Mouse (Mus musculus) lung, postnatal 36 days (tissue): Measurements from ENCODE around the gene Casz1.

Experiments
- DNase-seq: peaks from one replicate; pipeline ENCODE4 v3.0.0; 2022; ENCODE audit warnings: mixed read lengths

The Casz1 gene

DNA sequence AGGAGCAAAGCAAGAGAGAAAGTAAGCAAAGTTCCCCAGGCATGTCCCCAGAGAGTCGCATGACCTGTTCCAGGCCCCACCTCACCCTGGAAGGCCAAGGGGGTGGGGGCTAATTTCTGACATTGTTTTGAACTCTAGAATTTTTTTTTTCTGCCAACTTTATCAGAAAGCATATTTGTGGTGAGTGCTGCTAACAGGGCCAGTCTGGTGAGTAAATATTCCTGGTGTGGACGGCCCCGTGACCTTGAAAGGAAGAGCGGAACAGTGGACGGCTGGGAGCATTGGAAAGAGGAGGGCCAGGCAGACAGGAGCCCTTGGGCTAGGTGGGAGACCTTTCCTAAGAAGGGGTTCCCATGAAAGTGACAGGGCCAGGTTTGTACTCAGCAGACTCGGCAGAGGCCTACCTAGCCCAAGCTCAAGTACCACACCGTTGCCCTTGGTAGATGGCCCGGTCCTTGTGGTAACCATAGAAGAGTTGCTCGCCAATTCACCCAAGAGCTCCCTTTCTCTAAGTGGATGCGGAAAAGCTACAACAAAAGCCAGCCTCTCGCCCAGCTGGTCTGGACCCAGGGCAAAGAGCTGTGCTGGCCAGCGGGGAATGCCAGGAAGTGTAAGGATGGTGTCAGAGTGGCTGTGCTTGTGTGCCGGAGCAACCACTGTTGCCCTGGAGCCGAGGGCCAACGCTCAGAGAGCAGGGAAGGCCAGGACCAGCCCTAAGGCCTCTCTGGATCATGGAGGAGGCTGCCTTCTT lies 104.7 kb downstream of the Casz1 start:
- peak; percentile 77 for DNase-seq

DNA sequence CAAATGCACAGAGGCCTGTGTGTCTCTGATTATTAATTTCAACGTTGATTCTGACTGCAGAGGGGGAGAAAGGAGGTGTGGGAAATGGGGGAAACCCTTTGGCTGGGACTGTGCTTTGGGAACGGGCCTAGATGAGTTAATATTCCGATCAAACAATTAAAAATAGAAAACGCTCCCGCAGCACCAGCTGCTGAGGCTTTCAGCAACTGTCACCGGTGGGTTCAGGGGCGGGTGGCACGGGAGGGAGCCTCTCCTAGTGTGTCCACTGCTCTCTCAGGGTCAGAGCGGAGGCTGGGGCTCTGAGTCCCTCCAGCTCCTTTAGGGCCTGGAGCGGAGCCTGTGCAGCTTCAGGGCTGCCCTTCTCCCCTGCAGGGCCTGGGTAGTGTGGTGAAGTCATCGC lies 105.3 kb downstream of the Casz1 start:
- DNase-seq = no peak

DNA sequence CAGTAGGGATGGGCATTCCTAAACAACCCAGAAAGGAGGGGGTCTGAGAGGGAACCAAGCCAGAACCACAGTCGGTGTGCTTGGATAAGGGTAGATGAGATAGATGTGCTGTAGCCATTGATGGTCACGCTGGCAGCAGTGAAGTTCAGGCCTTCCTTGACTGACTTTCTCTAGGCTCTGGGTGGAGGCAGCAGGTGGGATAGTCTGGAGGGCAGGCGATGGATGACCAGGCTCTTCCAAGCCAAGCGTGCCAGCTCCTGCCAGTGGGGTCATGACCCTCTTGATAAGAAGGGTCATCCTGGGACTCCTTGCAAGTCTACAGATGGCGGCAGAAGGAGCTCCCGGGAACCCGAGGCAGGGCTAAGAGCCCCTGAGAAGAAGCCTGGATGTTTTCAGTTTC lies 107.9 kb downstream of the Casz1 start:
- DNase-seq = no peak

DNA sequence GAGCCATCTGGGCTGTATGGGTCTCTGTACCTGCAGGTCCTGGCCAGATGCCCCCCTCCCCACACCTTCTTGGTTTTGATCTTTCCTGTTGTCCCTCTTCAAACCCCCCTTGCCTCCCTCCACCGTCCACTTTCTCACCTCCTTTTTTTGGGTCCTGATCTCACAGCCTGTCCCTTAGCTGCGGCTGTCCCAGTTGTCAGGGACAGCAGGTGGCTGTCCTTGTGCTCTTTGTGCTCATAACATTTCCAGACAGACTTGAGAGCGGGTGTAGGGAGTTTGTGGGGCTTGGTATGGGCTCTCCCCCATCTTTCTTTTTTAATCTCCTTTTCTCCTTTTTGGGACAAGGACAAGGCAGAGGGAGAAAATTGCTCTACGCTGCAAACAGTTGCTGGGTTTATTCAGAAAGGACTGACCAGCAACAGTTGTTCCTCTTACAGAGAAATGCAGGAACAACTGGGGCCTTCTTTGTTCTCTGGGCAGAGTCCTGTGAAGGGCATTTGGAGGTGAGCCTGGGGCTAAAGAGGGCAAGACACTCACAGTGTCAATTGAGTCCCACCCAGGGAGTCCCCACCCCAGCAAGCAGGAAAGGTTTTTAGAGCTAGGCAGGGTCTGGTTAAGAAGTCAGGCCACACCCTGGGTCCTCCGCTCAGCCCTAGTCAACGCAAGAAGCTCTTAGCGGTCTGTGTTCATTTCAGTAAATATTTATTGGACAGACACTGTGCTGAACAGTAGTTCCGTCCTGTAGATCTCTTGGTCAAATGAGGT lies 108.8 kb downstream of the Casz1 start:
- DNase-seq = peak; percentile 73

DNA sequence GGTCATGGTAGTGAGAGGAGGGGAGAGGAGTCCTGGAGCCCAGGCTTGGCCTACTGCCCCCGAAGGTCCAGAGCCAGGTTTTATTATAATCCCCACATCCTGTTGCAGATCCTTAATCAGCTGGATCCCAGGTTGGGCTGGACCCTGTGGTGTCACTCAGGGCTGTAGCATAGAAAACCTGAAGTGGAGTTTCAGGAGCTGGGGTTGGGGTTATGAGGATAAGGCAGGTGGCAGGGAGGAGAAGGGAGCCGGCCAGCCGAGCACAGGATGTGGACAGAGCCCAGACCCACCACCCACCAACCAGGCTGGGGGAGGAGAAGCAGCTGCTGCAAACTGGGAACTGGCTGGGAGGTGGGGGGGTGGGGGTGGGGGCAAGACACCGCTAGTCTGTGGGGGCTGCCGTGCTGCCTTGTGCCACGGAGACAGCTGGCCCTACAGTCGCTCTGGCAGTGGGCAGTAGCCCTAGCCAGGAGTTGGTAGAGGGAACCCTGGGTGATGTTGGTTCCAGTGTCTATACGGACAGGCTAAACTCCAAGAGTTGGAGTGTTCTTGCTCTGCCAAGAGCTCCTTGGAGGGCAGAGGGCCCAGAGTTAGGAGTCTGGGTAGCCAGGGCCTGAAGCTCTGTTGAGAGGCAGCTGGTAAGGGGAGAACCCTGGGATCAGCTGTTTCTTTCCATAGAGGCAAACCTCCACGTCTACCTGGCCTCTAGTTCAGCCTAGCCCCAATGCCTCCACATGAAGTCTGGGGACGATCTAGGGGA lies 110.8 kb downstream of the Casz1 start:
- peak; percentile 86 for DNase-seq

DNA sequence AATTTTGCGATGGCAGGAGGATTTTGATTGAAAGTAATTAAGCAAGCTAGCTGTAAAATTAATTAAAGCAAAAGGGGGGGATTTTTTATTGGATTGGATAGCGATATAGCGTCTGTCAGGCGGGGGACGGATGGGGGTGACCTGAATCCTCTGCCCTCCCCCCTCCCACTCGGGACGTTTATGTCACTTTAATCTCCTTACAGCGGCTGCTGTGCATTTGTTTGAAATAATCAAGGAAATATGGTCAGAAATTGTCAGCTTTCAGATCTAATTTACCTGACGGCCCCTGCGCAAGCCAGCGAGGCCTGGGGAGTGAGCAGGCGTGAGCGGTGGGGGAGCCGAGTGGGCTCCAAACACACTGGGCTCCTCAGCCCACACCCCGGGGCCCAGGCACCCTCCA lies 111.6 kb downstream of the Casz1 start:
- no peak for DNase-seq

DNA sequence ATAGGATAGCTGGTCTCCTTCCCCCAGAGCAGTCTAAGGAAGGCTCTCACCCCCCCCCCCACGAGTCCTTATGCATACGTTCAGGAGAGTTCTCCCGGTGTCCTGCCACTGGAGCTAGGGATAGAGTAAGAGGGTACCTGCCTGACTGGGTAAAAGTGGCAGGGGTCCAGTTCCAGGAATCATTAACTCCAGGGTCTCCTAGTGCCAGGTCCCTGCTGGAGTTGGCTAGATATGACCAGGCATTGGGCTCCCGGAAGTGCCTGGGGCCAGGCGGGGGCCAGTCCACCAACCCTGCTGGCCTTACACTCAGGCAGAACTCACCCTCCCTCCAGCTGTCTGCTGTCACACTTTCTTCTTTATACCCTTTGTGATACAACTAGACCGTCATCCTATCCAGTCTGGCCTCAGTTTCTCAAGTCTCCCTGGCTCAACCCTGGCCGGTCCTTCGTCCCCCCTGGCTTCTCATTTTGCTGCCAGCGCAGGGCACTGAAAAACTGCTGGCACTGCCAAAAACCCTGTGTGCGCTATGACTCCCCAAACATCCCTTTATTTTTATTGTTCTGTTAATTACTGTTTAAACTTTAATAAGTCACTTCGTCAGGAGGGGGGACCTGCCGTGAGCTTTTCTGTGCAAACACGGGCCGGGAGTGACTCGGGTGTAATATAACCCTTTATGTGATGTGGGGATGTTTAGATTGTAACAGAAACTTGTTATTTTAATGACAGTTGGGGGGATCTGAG lies 114.6 kb downstream of the Casz1 start:
- no peak for DNase-seq

DNA sequence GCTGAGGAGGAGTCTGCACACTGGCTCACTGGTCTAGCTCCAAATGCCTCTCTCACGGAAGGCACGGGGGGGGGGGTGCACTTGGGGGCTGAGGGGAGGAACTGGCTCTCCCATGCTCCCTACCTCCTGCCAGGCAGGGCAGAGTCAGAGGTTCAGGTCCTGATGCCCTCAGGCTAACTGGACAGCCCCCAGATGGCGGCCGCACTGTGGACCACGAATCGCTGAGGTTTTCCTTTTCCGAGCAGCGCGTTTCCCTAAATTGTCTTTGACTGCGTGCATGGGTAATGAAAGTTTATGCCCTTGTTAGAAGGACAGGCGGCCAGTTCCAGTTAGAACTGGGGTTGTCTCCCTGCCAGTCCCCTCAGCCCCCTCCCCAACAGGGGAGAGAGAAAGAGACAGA lies 116.4 kb downstream of the Casz1 start:
- no peak for DNase-seq

DNA sequence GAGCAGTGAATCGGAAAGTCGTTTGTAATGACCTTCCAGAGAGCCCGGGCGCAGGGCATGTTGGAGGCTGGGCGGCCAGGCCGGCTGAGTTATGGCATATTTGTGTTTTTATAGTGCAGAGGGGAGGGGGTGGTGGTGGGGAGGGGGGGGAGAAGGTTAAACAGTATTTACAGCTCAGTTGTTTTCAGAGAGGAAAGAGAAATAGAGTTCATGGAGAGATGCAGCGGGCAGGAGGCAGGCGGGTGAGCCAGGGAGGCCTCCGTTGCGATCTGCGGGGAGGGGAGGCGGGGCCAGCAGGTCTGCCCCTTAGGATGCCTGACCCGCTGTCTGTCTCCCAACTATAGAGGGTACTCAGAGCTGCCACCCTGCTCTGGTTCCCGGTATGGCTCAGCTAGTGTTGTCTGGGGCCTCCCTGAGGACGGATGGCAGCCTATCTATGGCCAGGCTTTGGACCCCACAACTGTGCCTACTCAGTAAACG lies 118.0 kb downstream of the Casz1 start:
- no peak for DNase-seq

DNA sequence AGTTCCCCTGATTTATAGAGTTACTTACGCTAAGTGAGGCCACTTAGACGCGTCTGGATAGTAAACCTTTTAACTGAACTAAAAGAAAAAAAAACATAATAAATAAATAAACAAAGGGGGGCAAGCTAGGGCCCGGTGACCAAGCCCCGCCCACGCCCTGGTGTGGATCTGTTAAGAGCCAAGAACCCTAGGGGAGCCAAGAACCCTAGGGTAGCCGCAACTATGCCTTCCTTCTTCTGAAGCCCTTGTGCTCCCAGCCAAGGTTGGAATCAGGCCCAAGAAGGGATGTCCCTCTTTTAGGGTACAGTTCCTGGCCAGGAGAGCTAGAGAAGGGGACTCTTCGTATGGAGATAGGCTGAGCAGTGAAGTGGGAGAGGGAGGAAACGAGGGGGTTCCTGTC lies 119.2 kb downstream of the Casz1 start:
- DNase-seq = peak; percentile 62

DNA sequence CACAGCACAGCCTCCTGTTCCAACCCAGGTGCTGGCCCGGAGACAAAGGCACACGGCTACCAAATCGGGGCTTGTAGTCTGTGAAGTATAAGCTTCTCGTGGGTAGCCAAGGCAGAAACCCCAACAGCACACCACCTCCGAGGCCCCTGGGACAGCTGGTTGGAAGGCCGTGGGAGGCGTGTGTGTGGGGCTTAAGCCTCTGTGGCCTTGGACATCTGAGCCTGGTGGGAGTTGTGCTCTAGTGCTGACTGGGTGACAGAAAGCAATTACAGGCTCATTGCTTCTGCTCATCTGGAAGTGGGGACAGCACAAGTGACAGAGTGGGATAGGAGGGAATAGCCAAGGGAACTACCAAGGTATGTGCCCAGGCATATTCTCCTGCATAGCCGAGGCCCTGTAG lies 119.7 kb downstream of the Casz1 start:
- DNase-seq = no peak

DNA sequence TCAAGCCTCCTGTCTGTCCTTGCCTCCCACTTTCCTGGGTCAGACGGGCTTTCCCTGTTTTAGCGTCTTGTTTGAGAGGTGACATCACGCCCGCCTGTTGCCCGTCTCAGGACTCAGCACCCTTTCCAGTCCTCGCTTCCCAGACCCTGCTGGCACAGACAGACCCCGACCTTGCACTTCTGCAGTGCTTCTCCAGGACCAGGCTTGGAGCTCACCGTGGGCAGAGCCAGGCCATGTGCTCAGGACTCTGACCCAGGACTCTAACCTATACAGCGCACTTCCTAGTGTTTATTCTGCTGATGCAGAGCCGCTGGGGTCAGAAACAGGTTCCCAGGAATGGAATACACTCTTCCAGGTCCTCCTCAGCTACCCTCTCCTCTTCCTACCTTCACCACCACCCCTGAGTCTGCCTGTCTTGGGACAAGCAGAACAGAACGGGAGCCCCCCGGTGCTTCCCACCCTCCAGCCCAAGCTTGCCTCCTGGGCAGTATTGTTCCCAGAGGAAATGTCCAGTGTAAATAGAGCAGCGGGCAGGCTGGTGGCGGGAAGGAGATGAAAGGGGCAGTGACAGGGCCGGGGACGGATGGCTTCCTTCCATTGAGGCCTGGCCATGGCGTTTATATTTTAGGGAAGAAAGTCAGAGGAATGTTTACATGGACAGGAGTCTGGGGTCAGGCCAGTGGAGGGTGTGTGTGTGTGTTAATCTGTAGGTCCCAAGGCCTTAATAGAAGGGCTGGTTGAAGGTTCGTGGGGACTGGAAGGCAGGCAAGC lies 121.5 kb downstream of the Casz1 start:
- DNase-seq = peak; percentile 89

DNA sequence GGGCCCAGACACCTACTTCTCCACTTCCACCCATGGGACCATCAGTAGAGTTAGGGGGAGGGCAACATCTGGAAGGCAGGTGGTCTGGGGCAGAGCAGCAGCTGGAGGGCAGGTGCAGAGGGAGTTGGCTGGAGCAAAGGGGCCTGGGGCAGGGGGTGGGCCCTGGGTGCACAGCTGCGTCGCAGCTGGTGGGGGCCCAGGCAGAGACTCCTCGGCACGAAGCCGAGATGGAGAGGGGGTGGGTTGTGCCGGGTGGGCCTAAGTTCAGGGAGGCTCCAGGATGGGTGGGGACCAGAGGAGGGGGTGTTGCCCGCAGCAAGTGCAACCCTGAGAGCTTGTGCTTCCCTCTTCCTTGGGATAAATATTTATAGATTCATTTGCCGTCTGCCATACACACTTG lies 122.2 kb downstream of the Casz1 start:
- peak; percentile 85 for DNase-seq

DNA sequence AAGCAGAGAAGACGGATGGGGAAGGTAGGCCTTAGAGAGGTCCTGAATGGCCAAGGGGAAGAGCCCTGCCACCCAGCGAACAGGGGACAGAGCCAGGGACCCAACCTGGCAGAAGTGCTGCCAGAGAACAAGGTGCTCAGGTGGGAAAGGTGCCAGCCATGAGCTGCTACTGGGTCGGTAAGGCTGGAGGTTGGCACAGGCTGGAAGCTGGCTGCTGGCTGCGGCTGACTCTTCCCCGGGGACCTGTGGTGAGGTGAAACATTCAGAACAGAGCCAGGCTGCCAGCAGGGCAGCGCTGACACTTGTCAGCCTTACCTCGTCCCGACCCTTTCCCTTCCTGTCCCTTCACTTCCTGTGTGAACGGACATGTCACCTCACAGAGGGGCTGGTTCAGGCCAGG lies 124.1 kb downstream of the Casz1 start:
- DNase-seq = peak; percentile 47

DNA sequence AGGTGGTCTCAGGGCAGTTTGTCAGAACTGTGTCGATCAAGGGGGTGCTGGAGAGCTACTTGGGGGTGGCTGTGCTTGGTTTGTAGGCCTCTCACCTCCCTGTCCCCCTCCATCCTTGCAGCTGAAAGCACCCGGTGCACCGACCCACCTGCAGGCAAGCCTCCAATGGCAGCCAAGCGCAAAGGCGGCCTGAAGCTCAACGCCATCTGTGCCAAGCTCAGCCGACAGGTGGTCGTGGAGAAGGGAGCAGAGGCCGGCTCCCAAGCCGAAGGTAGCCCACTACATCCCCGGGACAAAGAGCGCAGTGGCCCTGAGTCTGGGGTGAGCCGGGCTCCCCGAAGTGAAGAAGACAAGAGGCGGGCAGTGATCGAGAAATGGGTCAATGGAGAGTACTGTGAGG lies 124.6 kb downstream of the Casz1 start:
- DNase-seq = no peak

DNA sequence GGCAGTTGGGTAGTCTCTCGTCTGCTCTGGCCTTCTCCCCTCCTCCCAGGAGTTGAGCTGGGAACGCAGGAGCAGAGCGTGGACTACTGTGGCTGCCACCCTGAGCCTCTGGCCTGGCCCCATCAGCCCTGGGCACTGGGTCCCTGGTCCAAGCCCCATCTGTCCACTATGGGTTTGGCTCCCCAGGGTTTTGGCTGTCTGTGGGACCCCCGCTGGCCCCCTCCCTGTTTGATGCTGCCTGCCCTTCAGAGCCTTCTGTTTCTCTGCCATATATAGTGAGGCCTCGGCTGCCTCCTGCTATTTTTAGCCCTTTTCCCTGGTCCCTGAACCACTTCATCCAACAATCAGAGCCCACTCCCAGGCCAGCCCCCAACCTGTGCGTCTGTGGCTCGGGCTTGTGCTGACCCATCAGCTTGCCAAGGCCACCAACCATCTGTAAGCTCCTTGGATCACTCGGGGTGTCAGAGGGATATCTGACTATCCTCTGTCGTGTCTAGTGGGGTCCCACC lies 126.5 kb downstream of the Casz1 start:
- no peak for DNase-seq

DNA sequence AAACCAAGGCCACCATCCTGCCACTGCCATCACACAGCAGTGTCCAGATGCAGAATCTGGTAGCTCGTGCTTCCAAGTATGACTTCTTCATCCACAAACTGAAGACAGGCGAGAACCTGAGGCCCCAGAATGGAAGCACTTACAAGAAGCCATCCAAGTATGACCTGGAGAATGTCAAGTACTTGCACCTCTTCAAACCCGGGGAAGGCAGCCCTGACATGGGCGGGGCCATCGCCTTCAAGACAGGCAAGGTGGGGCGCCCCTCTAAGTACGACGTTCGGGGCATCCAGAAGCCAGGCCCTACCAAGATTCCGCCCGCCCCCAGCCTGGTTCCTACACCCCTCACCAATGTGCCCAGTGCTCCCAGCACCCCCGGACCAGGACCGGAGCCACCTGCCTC lies 128.9 kb downstream of the Casz1 start:
- peak; percentile 50 for DNase-seq

DNA sequence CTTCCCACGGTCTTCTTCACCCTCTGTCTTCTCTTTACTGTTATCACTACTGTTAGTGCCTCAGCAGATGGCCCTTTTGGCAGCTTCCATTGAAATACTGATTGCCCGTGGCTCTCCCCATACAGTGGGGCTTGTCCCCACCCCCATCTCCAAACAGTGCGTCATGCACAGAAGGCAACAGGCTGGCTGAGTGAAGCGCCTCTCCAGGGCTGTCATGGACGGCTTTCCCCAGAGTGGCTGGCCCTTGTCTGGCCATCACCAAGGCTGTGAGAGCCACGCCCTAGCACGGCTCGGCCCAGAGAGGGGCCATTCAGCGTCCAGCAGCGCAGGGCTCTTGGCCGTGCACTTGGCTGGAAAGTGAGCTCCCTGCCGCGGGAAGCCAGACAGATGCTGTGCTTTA lies 131.0 kb downstream of the Casz1 start:
- DNase-seq = peak; percentile 64

DNA sequence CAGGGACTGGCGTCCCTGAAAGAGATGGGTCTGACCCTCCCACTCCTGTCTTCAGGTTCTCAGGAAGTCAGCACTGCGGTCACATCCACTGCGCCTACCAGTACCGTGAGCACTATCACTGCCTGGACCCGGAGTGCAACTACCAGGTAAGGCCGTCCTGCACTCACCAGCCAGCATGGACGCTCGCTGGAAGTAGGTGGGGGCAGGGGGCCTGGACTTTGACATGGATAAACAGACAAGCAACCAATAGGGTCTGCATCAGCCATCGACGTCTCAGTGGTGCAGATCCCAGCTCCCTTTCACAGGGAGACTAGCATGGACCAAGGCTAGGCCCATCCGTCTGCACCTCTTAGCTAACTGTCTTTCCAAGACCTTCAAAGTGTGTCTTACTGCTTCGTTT lies 131.9 kb downstream of the Casz1 start:
- DNase-seq = no peak

DNA sequence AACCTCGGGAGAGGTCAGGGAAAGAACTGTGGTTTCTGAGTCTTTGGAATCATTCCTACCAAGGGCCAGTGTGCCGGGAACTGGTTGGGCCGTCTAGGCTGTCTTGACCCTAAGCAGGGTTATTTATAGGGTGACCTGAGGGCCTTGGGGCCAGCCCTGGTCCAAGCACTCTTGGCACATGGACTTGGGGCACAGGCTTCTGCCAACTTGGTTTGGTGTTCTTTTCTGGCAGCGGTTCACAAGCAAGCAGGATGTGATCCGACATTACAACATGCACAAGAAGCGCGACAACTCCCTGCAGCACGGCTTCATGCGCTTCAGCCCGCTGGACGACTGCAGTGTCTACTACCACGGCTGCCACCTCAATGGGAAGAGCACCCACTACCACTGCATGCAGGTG lies 132.5 kb downstream of the Casz1 start:
- DNase-seq = peak; percentile 77

DNA sequence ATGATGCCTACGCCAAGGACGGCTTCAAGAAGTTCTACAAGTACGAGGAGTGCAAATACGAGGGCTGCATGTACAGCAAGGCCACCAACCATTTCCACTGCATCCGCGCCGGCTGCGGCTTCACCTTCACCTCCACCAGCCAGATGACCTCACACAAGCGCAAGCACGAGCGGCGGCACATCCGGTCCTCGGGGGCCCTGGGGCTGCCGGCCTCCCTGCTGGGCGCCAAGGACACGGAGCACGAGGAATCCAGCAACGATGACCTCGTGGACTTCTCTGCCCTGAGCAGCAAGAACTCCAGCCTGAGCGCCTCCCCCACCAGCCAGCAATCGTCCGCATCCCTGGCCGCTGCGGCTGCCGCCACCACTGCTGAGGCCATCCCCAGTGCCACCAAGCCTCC lies 134.3 kb downstream of the Casz1 start:
- no peak for DNase-seq

DNA sequence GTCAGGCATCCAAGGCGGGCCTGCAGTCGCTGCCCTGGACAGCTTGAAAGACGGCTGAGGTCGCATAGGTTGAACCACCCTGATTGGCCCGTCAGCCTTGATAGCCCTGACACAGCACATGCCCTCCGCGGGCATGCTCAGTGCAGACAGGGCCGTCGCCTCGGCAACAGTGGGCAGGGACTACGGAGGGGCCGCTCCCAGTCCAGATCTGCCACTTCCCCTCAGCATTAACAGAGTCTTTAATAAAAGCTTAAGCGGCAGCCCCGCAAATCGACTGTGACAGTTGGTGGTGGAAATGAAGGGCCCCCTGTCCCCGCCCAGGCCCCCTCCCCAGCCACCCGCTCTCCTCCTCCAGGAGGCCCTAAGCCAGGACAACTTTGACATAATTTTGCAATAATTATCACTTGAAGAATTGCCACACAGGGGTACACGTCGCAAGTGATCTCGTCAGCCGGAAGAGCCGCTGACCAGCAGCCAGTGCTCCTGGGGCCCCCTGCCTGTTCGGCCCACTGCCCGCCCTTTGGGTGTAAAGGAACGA lies 136.5 kb downstream of the Casz1 start:
- DNase-seq = peak; percentile 92
